Mouse (Mus musculus) liver, adult 2 months (tissue): ENCODE results near the gene Grik3.

Experiments used
- CTCF ChIP-seq: fragments of 200-500 bp; IDR thresholded peaks from 2 replicates; pipeline ENCODE4 v1.5.1; 2011; ENCODE audit warnings: low read depth, low read length, control low read depth
- POLR2A ChIP-seq: fragments of 200-500 bp; IDR thresholded peaks from 2 replicates; pipeline ENCODE4 v1.6.1; 2011; ENCODE audit warnings: low read length, control low read depth; ENCODE audit not compliant: insufficient read depth; ENCODE audit errors: extremely low read depth

GRCm38 (mm10) chr4:125700331-125700730 lies 209.8 kb downstream of the Grik3 start:
- TF ChIP-seq POLR2A (no peak), CTCF (no peak)
